In genomic region chr17:79840254-79841238, GRCm38 (mm10) we compare ENCODE assay signal across 9 mouse cellular contexts. TPM values are rescaled to one million over a fixed set of nuclear protein-coding genes. Genes with fewer than 3 reads are reported as not detected.
DNase-seq lines count a peak whose midpoint lies in the region.
"Had no signal": no experiment of that assay in that cellular context is flagged by ENCODE, and none has a peak within 500 bp of the region (broad histone marks: within the 10 kb centered on the region; RNA-seq: fewer than 3 reads in every experiment).

No protein-coding gene starts in this region.

- H3K27me3 ChIP-seq in embryonic facial prominence, embryonic 10.5 days (replicated peaks; ENCODE audit: low read depth, poor library complexity, severe bottlenecking): no peaks in the 10 kb centered on the region

- H3K9me3 ChIP-seq in embryonic facial prominence, embryonic 10.5 days: no peaks in the 10 kb centered on the region
- H3K9me3 ChIP-seq: heart, embryonic 13.5 days had no signal

- DNase-seq in CD4-positive helper T cell, adult 2 months (ENCODE audit: low read depth, low spot score): peak; percentile 58
- peak; percentile 40 for DNase-seq in ZHBTc4 (ENCODE audit: low read depth, low spot score)
- DNase-seq in embryonic facial prominence, embryonic 10.5 days (ENCODE audit: low spot score): peak; percentile 75
- peak; percentile 20 for DNase-seq in heart, postnatal 25 days (ENCODE audit: low spot score)
- DNase-seq in kidney, postnatal 36 days: peak; percentile 71 to 90
- DNase-seq in lung, adult 18-20 months: peak; percentile 59 to 69
- peak; percentile 64 for DNase-seq in ovary, postnatal 14 days (ENCODE audit: low spot score)
- DNase-seq in urinary bladder, postnatal 4 days (ENCODE audit: low spot score in 2 of 2): peak; percentile 52 to 74

- H3K4me1 ChIP-seq in embryonic facial prominence, embryonic 10.5 days: 0 out of 2 replicates have a peak, but pooled peaks cover 3% of the 10 kb centered on the region

- 44% methylated on average over 7 of the region's 7 CpGs for WGBS in embryonic facial prominence, embryonic 10.5 days

- no peak overlapping the region for H3K4me3 ChIP-seq in embryonic facial prominence, embryonic 10.5 days
- H3K4me3 ChIP-seq: heart, embryonic 13.5 days had no signal

- H3K36me3 ChIP-seq in embryonic facial prominence, embryonic 10.5 days (replicated peaks): no peaks in the 10 kb centered on the region
- H3K36me3 ChIP-seq: heart, embryonic 13.5 days had no signal

- H3K27ac ChIP-seq in embryonic facial prominence, embryonic 10.5 days (replicated peaks): peak overlapping the region; percentile 35; the same call in 1 of the 2 replicates
- H3K27ac ChIP-seq: heart, embryonic 13.5 days had no signal

- intact Hi-C loops in heart, postnatal 25 days (cut with DNase I): loop anchor here (1.0 to 2.0 kb wide), 3 partner anchors 142 to 730 kb away; no protein-coding TSS in a partner anchor

RNA-seq across cellular contexts. Expression of gene Atl2, which starts 55.4 kb away (rescaled TPM):
- 37.5 and 38.1 TPM in 2 replicates for polyA plus RNA-seq in embryonic facial prominence, embryonic 10.5 days (2016; fragmentation: Nextera tagmentation; extraction: Ambion mirVana)
- total RNA-seq in heart, postnatal 25 days (2021): 10 to 100 TPM; 27.8 to 34.0 TPM

Comparison
In these comparisons a context has a peak if more than half of its experiments do, and no peak if none do; other contexts are left out.
1. DNase-seq: peak in every context shown above with its lines; median percentile 80 in kidney, postnatal 36 days; 75 in embryonic facial prominence, embryonic 10.5 days; 64 in lung, adult 18-20 months; 64 in ovary, postnatal 14 days; 63 in urinary bladder, postnatal 4 days; 58 in CD4-positive helper T cell, adult 2 months; 40 in ZHBTc4; 20 in heart, postnatal 25 days.